Mouse (Mus musculus) liver, adult 10 weeks (tissue): ENCODE measurements around the gene Izumo1. TPM values are rescaled to one million over a fixed set of nuclear protein-coding genes. Genes with fewer than 3 reads are reported as not detected.

Experiments used
- polyA plus RNA-seq: library from polyadenylated mRNA; stranded (reverse); fragments of 350-450 nt; fragmentation: Illumina TruSeq; extraction: RNeasy Lipid Tissue Mini Kit (QIAGEN cat#74804); gene quantifications from one replicate; pipeline ENCODE4 v1.2.3, GENCODE M21; 2014; ENCODE audit warnings: low read depth, low replicate concordance

The Izumo1 gene
- not detected for polyA plus RNA-seq

GRCm38 (mm10) chr7:45621443-45621842 is at the start of gene Izumo1:
Gene Izumo1 (plus strand): TSS chr7:45621811.

GRCm38 (mm10) chr7:45617042-45617695 is 4.4 kb upstream of the Izumo1 start, which contains the start of gene Fut1:
Gene Fut1 (plus strand): TSS chr7:45617289.

GRCm38 (mm10) chr7:45627261-45627660 is 5.7 kb downstream of the Izumo1 start, which contains the start of gene Rasip1:
Gene Rasip1 (plus strand): TSS chr7:45627488.

GRCm38 (mm10) chr7:45639561-45640027 is 18.0 kb downstream of the Izumo1 start, which contains the start of gene Mamstr:
Gene Mamstr (plus strand): TSS chr7:45639977.

GRCm38 (mm10) chr7:45666161-45666560 is 44.5 kb downstream of the Izumo1 start, which contains the start of gene Fut2:
Gene Fut2 (minus strand): TSS chr7:45666394.

Other genes with a start within 250 kb of the Izumo1 start
- 36.2 TPM for gene Snrnp70, start 226.1 kb upstream of the Izumo1 start, polyA plus RNA-seq
- not detected for gene Kcna7, start 216.2 kb upstream of the Izumo1 start, polyA plus RNA-seq
- not detected for gene Ntf5, start 208.1 kb upstream of the Izumo1 start, polyA plus RNA-seq
- not detected for gene Lhb, start 201.0 kb upstream of the Izumo1 start, polyA plus RNA-seq
- 0.64 TPM for gene Gys1, start 187.0 kb upstream of the Izumo1 start, polyA plus RNA-seq
- 0.58 TPM for gene Ruvbl2, start 183.7 kb upstream of the Izumo1 start, polyA plus RNA-seq
- 81.8 TPM for gene Ftl1, start 161.9 kb upstream of the Izumo1 start, polyA plus RNA-seq
- gene Bax, start 154.9 kb upstream of the Izumo1 start, polyA plus RNA-seq, result 0.79 TPM
- gene Tulp2, start 139.9 kb upstream of the Izumo1 start, polyA plus RNA-seq, result not detected
- not detected for gene Gm45808, start 135.0 kb upstream of the Izumo1 start, polyA plus RNA-seq
- gene Dhdh, start 133.0 kb upstream of the Izumo1 start, polyA plus RNA-seq, result 85.8 TPM
- 38.2 TPM for gene Nucb1, start 111.4 kb upstream of the Izumo1 start, polyA plus RNA-seq
- 0.95 TPM for gene Ppp1r15a, start 95.5 kb upstream of the Izumo1 start, polyA plus RNA-seq
- gene Plekha4, start 95.5 kb upstream of the Izumo1 start, polyA plus RNA-seq, result not detected
- gene Hsd17b14, start 66.9 kb upstream of the Izumo1 start, polyA plus RNA-seq, result not detected
- 3.7 TPM for gene Bcat2, start 51.7 kb upstream of the Izumo1 start, polyA plus RNA-seq
- not detected for gene Fgf21, start 6.3 kb upstream of the Izumo1 start, polyA plus RNA-seq
- not detected for gene Fut1, start 4.5 kb upstream of the Izumo1 start, polyA plus RNA-seq
- gene Rasip1, start 5.7 kb downstream of the Izumo1 start, polyA plus RNA-seq, result not detected
- gene Mamstr, start 18.2 kb downstream of the Izumo1 start, polyA plus RNA-seq, result not detected
- not detected for gene Fut2, start 44.6 kb downstream of the Izumo1 start, polyA plus RNA-seq
- gene Ntn5, start 62.2 kb downstream of the Izumo1 start, polyA plus RNA-seq, result not detected
- gene Sec1, start 72.6 kb downstream of the Izumo1 start, polyA plus RNA-seq, result not detected
- gene Car11, start 78.0 kb downstream of the Izumo1 start, polyA plus RNA-seq, result not detected
- gene Dbp, start 83.3 kb downstream of the Izumo1 start, polyA plus RNA-seq, result 2.3 TPM
- gene Rpl18, start 93.6 kb downstream of the Izumo1 start, polyA plus RNA-seq, result 8.0 TPM
- gene Sphk2, start 96.2 kb downstream of the Izumo1 start, polyA plus RNA-seq, result 1.6 TPM
- not detected for gene Fam83e, start 99.4 kb downstream of the Izumo1 start, polyA plus RNA-seq
- gene Spaca4, start 104.0 kb downstream of the Izumo1 start, polyA plus RNA-seq, result not detected
- not detected for gene Lmtk3, start 161.9 kb downstream of the Izumo1 start, polyA plus RNA-seq
- gene Sult2b1, start 162.9 kb downstream of the Izumo1 start, polyA plus RNA-seq, result not detected
- gene Cyth2, start 192.8 kb downstream of the Izumo1 start, polyA plus RNA-seq, result 9.5 TPM
- not detected for gene Kcnj14, start 203.0 kb downstream of the Izumo1 start, polyA plus RNA-seq
- 0.66 TPM for gene Grwd1, start 209.1 kb downstream of the Izumo1 start, polyA plus RNA-seq